Mouse (Mus musculus) lung, embryonic 14.5 days (tissue): ENCODE results near the gene Kif12. TPM values are rescaled to one million over a fixed set of nuclear protein-coding genes. Genes with fewer than 3 reads are reported as not detected.
A peak's percentile ranks its signal among the peaks of the same experiment; 100 is the strongest.

Experiments
- ATAC-seq: fragments of 200-750 bp; cut with Nextera tagmentation; 2 replicates; pipeline ENCODE4 v1.8.0; 2017; ENCODE audit warnings: mild to moderate bottlenecking, moderate TSS enrichment, moderate library complexity; ENCODE audit not compliant: insufficient read depth
- DNase-seq: peaks from one replicate; pipeline ENCODE4 v3.0.0-alpha.2; 2015
- H3K27ac ChIP-seq: fragments of 300-500 bp; sonication (generic); 2 replicates; pipeline ENCODE4 v1.5.1; 2014; ENCODE audit warnings: low read depth, mild to moderate bottlenecking, moderate library complexity
- H3K27me3 ChIP-seq: fragments of 300-500 bp; sonication (generic); 2 replicates; pipeline ENCODE4 v1.6.1; 2014; ENCODE audit warnings: low read length, control low read depth; ENCODE audit not compliant: insufficient read depth
- H3K36me3 ChIP-seq: fragments of 300-500 bp; sonication (generic); 2 replicates; pipeline ENCODE4 v1.6.1; 2014; ENCODE audit warnings: control low read depth; ENCODE audit not compliant: insufficient read depth
- H3K4me1 ChIP-seq: fragments of 300-500 bp; sonication (generic); 2 replicates; pipeline ENCODE4 v1.6.1; 2014; ENCODE audit warnings: antibody characterized with exemption, control low read depth; ENCODE audit not compliant: insufficient read depth
- H3K4me2 ChIP-seq: fragments of 300-500 bp; sonication (generic); 2 replicates; pipeline ENCODE4 v1.6.1; 2014; ENCODE audit warnings: mild to moderate bottlenecking
- H3K4me3 ChIP-seq: fragments of 300-500 bp; sonication (generic); 2 replicates; pipeline ENCODE4 v1.5.1; 2014; ENCODE audit warnings: low read depth, low read length
- H3K9ac ChIP-seq: fragments of 300-500 bp; sonication (generic); 2 replicates; pipeline ENCODE4 v1.6.1; 2014
- H3K9me3 ChIP-seq: fragments of 300-500 bp; sonication (generic); 2 replicates; pipeline ENCODE4 v1.6.1; 2016; ENCODE audit warnings: low read depth, low read length, control low read depth
- CTCF ChIP-seq: IDR thresholded peaks from 2 replicates; pipeline ENCODE4 v1.5.1; 2016; ENCODE audit warnings: antibody characterized with exemption, low read depth
- WGBS: fragments of 180-500 bp; shearing (Covaris S2); extraction: QIAGEN DNeasy Blood & Tissue Kit; methylation state at CpG from one replicate; pipeline ENCODE4 v1.1.7; 2014; 5-methylcytosine and 5-hydroxymethylcytosine counted together
- polyA plus RNA-seq: library from polyadenylated mRNA; unstranded; fragments of >200 nt; fragmentation: Nextera tagmentation; extraction: Ambion mirVana; gene quantifications from 2 replicates; pipeline ENCODE4 v1.2.1, GENCODE M21; 2014

Kif12 gene
- polyA plus RNA-seq, 1 experiment from 2014 or later = 11.8 TPM

DNA sequence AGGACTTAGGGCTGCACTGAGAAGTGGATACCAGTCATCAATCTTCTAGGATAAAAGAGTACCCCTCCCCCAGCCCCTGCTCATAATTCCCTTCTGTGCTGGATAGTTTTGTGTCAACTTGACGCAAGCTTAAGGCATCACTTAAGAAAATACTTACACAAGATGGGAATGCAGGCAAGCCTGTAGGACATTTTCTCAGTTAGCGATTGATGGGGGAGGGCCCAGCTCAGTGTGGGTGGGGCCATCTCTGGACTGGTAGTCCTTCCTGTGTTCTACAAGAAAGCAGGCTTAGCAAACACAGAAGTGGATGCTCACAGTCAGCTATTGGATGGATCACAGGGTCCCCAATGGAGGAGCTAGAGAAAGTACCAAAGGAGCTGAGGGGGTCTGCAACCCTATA is 22.4 kb upstream of the Kif12 start:
- DNase-seq = peak; percentile 36
- 49% methylated on average over 2 of the region's 2 CpGs for WGBS

DNA sequence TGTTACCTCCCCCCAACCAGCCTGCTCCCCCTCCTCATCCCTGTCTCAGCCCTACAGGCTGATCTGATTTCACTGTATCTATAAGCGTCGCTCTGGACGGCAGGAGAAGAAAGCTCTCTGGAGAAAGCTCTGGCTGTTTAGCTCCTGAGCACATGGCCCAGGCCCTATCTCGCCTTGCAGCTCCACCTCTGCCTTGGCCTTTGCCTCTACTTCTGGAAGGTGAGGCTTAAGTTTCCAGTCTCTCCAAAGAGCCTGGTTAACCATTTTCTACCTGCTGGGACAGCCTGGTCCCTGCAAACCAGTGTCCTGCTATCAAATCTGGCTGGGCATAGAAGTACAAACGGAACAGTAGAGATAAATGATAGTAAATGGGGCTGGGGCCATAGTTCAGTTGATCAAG is 19.7 kb upstream of the Kif12 start:
- H3K4me1 ChIP-seq = 0 out of 2 replicates have a peak, but pooled peaks cover 8% of the 10 kb centered on the region
- no peaks in the 10 kb centered on the region for H3K9me3 ChIP-seq
- peak overlapping the region; percentile 8; the same call in 1 of the 2 replicates for H3K27ac ChIP-seq
- no peak overlapping the region for H3K4me3 ChIP-seq
- ATAC-seq (no peak), DNase-seq (no peak)
- H3K27me3 ChIP-seq = no peaks in the 10 kb centered on the region
- no peak overlapping the region for H3K4me2 ChIP-seq
- 24% methylated on average over 5 of the region's 5 CpGs for WGBS
- H3K36me3 ChIP-seq = no peaks in the 10 kb centered on the region
- no peak for TF ChIP-seq CTCF
- no peak overlapping the region for H3K9ac ChIP-seq

More for the DNA sequence above, 22.4 kb upstream of the Kif12 start:
- no peak for TF ChIP-seq CTCF
- Histone ChIP-seq H3K36me3 (no peaks in the 10 kb centered on the region), H3K27ac (no peak overlapping the region), H3K9me3 (no peaks in the 10 kb centered on the region), H3K27me3 (no peaks in the 10 kb centered on the region), H3K4me3 (no peak overlapping the region), H3K4me1 (0 out of 2 replicates have a peak, but pooled peaks cover 3% of the 10 kb centered on the region), H3K4me2 (no peak overlapping the region), H3K9ac (no peak overlapping the region)
- peak; percentile 52; the same call in 1 of the 2 replicates for ATAC-seq

DNA sequence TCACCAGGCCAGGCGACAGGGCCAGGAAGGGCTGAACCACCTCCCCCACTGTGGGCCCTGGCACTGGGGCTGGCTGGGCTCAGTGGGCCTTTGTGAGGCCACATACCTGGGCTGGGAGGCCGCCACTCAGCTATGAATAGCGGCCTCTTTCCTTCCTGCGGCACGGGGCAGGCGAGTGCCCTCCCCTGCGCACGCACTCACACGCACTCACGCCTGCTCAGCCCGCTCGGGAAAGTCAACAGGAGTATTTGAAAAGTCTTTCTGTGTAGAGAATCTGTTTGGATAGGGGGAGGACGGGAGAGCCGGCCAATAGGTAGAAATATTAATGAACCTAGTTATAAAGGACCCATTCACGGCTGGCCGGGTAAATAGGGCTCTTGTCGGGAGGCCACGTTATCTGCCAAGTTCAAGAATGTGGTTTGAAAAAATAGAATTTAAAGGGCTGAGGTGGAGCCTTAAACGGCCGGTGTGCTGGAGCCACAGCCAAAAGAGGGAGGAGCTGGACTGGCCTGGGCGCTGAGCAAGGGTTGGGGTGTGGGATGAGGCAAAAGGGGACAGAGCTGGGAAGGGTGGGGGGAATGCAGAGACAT is 14.4 kb upstream of the Kif12 start:
- Histone ChIP-seq H3K9me3 (no peaks in the 10 kb centered on the region), H3K4me2 (no peak overlapping the region), H3K27ac (peak overlapping the region; percentile 95), H3K27me3 (no peaks in the 10 kb centered on the region), H3K36me3 (no peaks in the 10 kb centered on the region), H3K4me1 (peaks cover 11% of the 10 kb centered on the region; the same call in 1 of the 2 replicates), H3K4me3 (no peak overlapping the region), H3K9ac (no peak overlapping the region)
- peak; percentile 79 for DNase-seq
- 33% methylated on average over 21 of the region's 21 CpGs for WGBS
- peak; percentile 93 for ATAC-seq
- TF ChIP-seq CTCF = no peak

DNA sequence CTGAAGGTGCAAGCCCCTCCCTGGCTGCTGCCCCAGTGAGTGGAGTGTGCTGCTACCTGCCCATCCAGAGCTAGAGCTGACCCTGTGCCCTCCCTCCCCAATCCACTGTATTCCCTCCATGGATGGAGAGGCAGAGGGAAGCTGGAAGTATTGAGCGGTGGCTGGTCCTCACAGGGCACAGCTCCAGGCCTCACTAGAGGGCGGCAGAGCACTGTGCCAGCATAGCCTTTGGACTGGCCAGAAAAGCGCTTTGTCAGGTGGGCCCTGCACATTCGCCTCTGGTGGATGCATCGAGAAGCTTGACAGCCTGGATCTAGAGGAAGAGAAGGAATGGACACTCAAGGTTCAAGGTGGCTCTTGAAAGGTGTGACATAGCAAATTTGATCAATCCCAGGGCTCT is 9.6 kb upstream of the Kif12 start:
- Histone ChIP-seq H3K9ac (no peak overlapping the region), H3K27me3 (no peaks in the 10 kb centered on the region), H3K36me3 (no peaks in the 10 kb centered on the region), H3K4me1 (peaks cover 5% of the 10 kb centered on the region; the same call in 1 of the 2 replicates), H3K4me3 (no peak overlapping the region), H3K4me2 (no peak overlapping the region), H3K9me3 (no peaks in the 10 kb centered on the region), H3K27ac (no peak overlapping the region)
- TF ChIP-seq CTCF = peak; percentile 98
- ATAC-seq = peak; percentile 50
- DNase-seq = peak; percentile 89
- 2% methylated on average over 5 of the region's 5 CpGs for WGBS

DNA sequence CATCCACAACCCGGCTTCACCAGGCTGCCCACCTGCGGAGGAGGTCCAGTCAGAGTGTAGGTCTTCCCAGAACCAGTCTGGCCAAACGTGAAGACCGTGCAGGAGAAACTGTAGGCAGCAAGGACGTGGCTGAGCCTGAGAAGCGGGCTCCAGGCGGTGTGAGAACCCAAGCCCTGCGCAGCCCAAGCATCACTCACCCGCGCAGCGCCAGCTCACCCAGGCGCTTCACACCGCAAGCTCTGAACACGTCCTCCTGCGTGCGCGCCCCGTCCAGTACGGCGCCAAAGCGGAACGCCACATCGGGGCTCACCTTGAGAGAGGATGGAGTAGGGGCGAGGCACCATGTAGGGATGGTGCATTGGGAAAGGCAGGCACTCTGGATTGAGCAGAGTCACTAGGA is 809 bp downstream of the Kif12 start:
- peak overlapping the region; percentile 54 for H3K4me2 ChIP-seq
- H3K36me3 ChIP-seq = no peaks in the 10 kb centered on the region
- ATAC-seq = no peak
- peak; percentile 15 for DNase-seq
- peak overlapping the region; percentile 24 for H3K4me3 ChIP-seq
- H3K27ac ChIP-seq = 0 out of 2 replicates have a peak overlapping the region, but pooled peaks have one; percentile 76
- H3K27me3 ChIP-seq = peaks cover 8% of the 10 kb centered on the region; the same call in 1 of the 2 replicates
- no peak for TF ChIP-seq CTCF
- H3K9ac ChIP-seq = peak overlapping the region; percentile 42
- H3K9me3 ChIP-seq = no peaks in the 10 kb centered on the region
- no peaks in the 10 kb centered on the region; the same call in 1 of the 2 replicates for H3K4me1 ChIP-seq
- 25% methylated on average over 24 of the region's 24 CpGs for WGBS

GRCm38 (mm10) chr4:63170061-63170460 is 1.9 kb downstream of the Kif12 start:
- no peak for TF ChIP-seq CTCF
- Histone ChIP-seq H3K27ac (no peak overlapping the region), H3K4me3 (no peak overlapping the region), H3K4me2 (peak overlapping the region; percentile 54; the same call in 1 of the 2 replicates), H3K9me3 (no peaks in the 10 kb centered on the region), H3K9ac (no peak overlapping the region), H3K36me3 (no peaks in the 10 kb centered on the region), H3K4me1 (no peaks in the 10 kb centered on the region; the same call in 1 of the 2 replicates), H3K27me3 (peaks cover 8% of the 10 kb centered on the region; the same call in 1 of the 2 replicates)
- DNase-seq (no peak), ATAC-seq (no peak)
- 83% methylated on average over 4 of the region's 4 CpGs for WGBS

DNA sequence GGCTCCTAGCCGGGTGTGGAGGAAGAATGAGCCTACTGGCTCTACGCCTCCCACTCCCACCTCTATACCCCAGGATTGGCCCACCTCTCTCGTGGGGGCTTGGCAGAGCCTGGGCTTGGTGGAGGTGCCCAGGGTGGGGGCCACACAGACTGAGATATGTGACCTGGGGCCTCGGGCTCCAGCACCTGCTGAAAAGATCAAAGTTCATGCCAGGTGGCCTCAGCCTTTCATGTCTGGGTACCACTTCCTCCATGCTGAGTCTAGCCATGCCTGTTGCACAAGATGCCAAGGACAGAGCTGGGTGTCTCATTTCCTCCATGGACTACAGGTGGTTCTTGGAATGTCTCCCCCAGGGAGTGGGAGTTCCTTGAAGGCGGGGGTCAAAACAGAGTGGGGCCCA is 5.6 kb downstream of the Kif12 start:
- Histone ChIP-seq H3K4me2 (no peak overlapping the region), H3K9me3 (no peaks in the 10 kb centered on the region), H3K9ac (no peak overlapping the region), H3K27me3 (peaks cover 6% of the 10 kb centered on the region; the same call in 1 of the 2 replicates), H3K36me3 (no peaks in the 10 kb centered on the region), H3K4me1 (no peaks in the 10 kb centered on the region; the same call in 1 of the 2 replicates), H3K4me3 (no peak overlapping the region), H3K27ac (no peak overlapping the region)
- no peak for TF ChIP-seq CTCF
- DNase-seq (no peak), ATAC-seq (0 out of 2 replicates have a peak, but pooled peaks have one; percentile 16)
- WGBS = 77% methylated on average over 5 of the region's 5 CpGs
